Mouse (Mus musculus) embryonic facial prominence, embryonic 11.5 days (tissue): ENCODE measurements around the gene Eif4b. TPM values are rescaled to one million over a fixed set of nuclear protein-coding genes. Genes with fewer than 3 reads are reported as not detected.
"Not testable (repeated sequence)": the region's sequence is repeated elsewhere in the genome, so short reads cannot be mapped to it uniquely, and the experiment has no call there.

Experiments
- ATAC-seq: fragments of 200-750 bp; cut with Nextera tagmentation; replicated peaks from 2 replicates; pipeline ENCODE4 v1.8.0; 2017; ENCODE audit warnings: low read depth; ENCODE audit not compliant: insufficient number of reproducible peaks, low FRiP score, low TSS enrichment
- DNase-seq: peaks from one replicate; pipeline ENCODE4 v3.0.0-alpha.2; 2015; ENCODE audit warnings: low spot score
- H3K27ac ChIP-seq: fragments of 300-500 bp; sonication (generic); replicated peaks from 2 replicates; pipeline ENCODE4 v1.5.1; 2014; ENCODE audit warnings: mild to moderate bottlenecking, low read depth, low read length, control low read depth
- H3K27me3 ChIP-seq: fragments of 300-500 bp; sonication (generic); 2 replicates; pipeline ENCODE4 v1.6.1; 2014; ENCODE audit warnings: mild to moderate bottlenecking, low read length, moderate library complexity, mixed read lengths; ENCODE audit not compliant: control insufficient read depth, insufficient read depth
- H3K36me3 ChIP-seq: fragments of 300-500 bp; sonication (generic); replicated peaks from 2 replicates; pipeline ENCODE4 v1.6.1; 2014; ENCODE audit warnings: low read depth, mild to moderate bottlenecking, low read length, moderate library complexity, mixed read lengths; ENCODE audit not compliant: control insufficient read depth, insufficient read depth
- H3K4me1 ChIP-seq: fragments of 300-500 bp; sonication (generic); 2 replicates; pipeline ENCODE4 v1.6.1; 2014; ENCODE audit warnings: low read length, mixed read lengths; ENCODE audit not compliant: control insufficient read depth, insufficient read depth
- H3K4me2 ChIP-seq: fragments of 300-500 bp; sonication (generic); 2 replicates; pipeline ENCODE4 v1.6.1; 2014; ENCODE audit warnings: low read depth, mild to moderate bottlenecking, control low read depth, low read length, moderate library complexity
- H3K4me3 ChIP-seq: fragments of 300-500 bp; sonication (generic); 2 replicates; pipeline ENCODE4 v1.5.1; 2014; ENCODE audit warnings: low read depth, low read length, control low read depth
- H3K9ac ChIP-seq: fragments of 300-500 bp; sonication (generic); replicated peaks from 2 replicates; pipeline ENCODE4 v1.6.1; 2014; ENCODE audit warnings: mild to moderate bottlenecking, control low read depth, low read length
- H3K9me3 ChIP-seq: fragments of 300-500 bp; sonication (generic); replicated peaks from 2 replicates; pipeline ENCODE4 v1.6.1; 2016; ENCODE audit warnings: mild to moderate bottlenecking, low read length, inconsistent platforms, mixed read lengths; ENCODE audit not compliant: control insufficient read depth
- WGBS: fragments of 180-500 bp; shearing (Covaris S2); extraction: QIAGEN DNeasy Blood & Tissue Kit; methylation state at CpG from one replicate; pipeline ENCODE4 v1.1.7; 2014; 5-methylcytosine and 5-hydroxymethylcytosine counted together
- polyA plus RNA-seq: library from polyadenylated mRNA; unstranded; fragments of >200 nt; fragmentation: Nextera tagmentation; extraction: Ambion mirVana; gene quantifications from 2 replicates; pipeline ENCODE4 v1.2.1, GENCODE M21; 2014

Eif4b gene
- polyA plus RNA-seq, 1 experiment from 2014 or later: 130 TPM

DNA sequence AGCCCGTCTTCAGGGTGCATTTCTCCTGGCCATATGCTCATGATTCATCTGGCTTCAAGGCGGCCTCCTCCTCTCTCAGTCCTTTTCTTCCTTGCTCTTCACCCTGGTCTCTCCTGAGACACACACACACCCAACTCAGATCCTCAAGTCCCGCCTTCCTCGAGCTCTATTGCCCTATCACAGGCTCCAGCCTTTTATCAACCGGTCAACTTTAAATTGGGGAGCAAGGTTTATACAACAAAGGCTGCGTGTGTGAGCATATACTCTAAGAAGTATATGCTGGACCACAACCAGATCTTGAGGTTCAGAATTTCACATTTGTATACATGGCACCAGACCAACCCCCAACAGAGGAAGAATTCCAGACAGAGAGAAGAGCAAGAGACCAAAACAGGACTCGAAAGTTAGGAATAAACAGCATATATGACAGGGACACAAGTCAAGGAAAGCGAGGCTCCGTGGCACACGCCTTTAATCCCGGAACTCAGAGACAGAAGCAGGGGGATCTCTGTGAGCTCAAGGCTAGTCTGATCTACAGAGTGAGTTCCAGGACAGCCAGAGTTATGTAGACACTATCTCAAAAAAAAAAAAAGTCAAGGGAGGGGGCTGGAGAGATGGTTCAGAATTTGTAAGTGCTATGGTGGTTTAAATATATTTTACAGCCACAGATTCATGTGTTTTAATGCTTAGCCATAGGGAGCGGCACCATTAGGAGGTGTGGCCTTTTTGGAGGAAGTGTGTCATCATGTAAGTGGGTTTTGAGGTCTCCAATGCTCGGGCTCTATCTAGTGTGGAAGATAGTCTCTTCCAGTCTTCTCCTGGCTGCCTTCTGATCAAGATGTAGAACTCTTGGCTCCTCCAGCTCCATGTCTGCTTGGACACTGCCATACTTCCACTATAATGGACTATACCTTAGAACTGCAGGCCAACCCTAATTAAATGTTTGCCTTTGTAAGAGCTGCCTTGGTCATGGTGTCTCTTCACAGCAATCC, 2.8 kb upstream of the Eif4b start:
- ATAC-seq (no peak), DNase-seq (no peak)
- no peak overlapping the region for H3K9ac ChIP-seq
- no peak overlapping the region for H3K4me2 ChIP-seq
- H3K27ac ChIP-seq: no peak overlapping the region
- H3K4me1 ChIP-seq: peaks cover 2% of the 10 kb centered on the region; the same call in 1 of the 2 replicates
- H3K27me3 ChIP-seq: no peaks in the 10 kb centered on the region
- H3K36me3 ChIP-seq: no peaks in the 10 kb centered on the region
- WGBS: 76% methylated on average over 13 of the region's 13 CpGs
- H3K9me3 ChIP-seq: no peaks in the 10 kb centered on the region
- no peak overlapping the region for H3K4me3 ChIP-seq

GRCm38 (mm10) chr15:102072963-102073558, 512 bp upstream of the Eif4b start:
- Histone ChIP-seq H3K27ac (no peak overlapping the region), H3K9me3 (no peaks in the 10 kb centered on the region), H3K36me3 (no peaks in the 10 kb centered on the region), H3K9ac (0 out of 2 replicates have a peak overlapping the region, but pooled peaks have one; percentile 18), H3K4me1 (peaks cover 2% of the 10 kb centered on the region; the same call in 1 of the 2 replicates), H3K4me3 (peak overlapping the region; percentile 88), H3K27me3 (no peaks in the 10 kb centered on the region), H3K4me2 (peak overlapping the region; percentile 26; the same call in 1 of the 2 replicates)
- DNase-seq: no peak
- whole genome bisulfite sequencing: 17% methylated on average over 6 of the region's 6 CpGs
- ATAC-seq: peak; percentile 19

GRCm38 (mm10) chr15:102074070-102074731, 628 bp downstream of the Eif4b start:
- Histone ChIP-seq H3K27ac (peak overlapping the region; percentile 93), H3K9me3 (no peaks in the 10 kb centered on the region), H3K9ac (peak overlapping the region; percentile 96), H3K4me3 (peak overlapping the region; percentile 88), H3K36me3 (no peaks in the 10 kb centered on the region), H3K27me3 (no peaks in the 10 kb centered on the region), H3K4me2 (peak overlapping the region; percentile 69), H3K4me1 (peaks cover 2% of the 10 kb centered on the region; the same call in 1 of the 2 replicates)
- DNase-seq (peak; percentile 73), ATAC-seq (peak; percentile 57)
- WGBS: under 1% methylated on average over 54 of the region's 57 CpGs

- Histone ChIP-seq H3K27ac (no peak overlapping the region), H3K4me2 (peak overlapping the region; percentile 69), H3K27me3 (no peaks in the 10 kb centered on the region), H3K4me1 (peaks cover 2% of the 10 kb centered on the region; the same call in 1 of the 2 replicates), H3K36me3 (no peaks in the 10 kb centered on the region), H3K9me3 (no peaks in the 10 kb centered on the region), H3K9ac (peak overlapping the region; percentile 96), H3K4me3 (peak overlapping the region; percentile 88)
- DNase-seq: no peak
- no peak for ATAC-seq
- 9% methylated on average over 11 of the region's 11 CpGs for WGBS
These were observed 1.5 kb downstream of the Eif4b start for GRCm38 (mm10) chr15:102074876-102075585.

DNA sequence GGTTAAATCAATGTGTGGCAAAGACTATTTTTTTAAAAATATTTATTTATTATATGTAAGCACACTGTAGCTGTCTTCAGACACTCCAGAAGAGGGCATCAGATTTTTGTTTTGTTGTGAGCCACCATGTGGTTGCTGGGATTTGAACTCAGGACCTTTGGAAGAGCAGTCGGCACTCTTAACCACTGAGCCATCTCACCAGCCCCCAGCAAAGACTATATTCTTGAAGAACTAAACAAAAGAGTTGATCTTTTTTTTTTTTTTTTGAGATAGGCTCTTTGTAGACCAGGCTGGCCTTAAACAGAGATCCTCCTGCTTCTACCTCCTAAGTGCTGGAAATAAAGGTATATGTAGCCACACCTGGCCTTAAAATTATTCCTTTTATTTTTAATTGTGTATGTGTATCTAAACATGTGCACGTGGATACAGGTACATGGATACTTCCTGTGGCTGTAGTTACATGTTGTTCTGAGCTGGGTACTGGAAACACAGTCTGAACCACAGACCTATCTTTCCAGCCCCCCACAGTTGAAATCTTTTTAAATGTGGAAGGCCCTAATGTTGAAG, 3.6 kb downstream of the Eif4b start:
- no peak overlapping the region for H3K9ac ChIP-seq
- no peak overlapping the region for H3K27ac ChIP-seq
- WGBS: 85% methylated on average over 2 of the region's 2 CpGs
- H3K27me3 ChIP-seq: no peaks in the 10 kb centered on the region
- H3K36me3 ChIP-seq: no peaks in the 10 kb centered on the region
- H3K9me3 ChIP-seq: no peaks in the 10 kb centered on the region
- no peak overlapping the region for H3K4me2 ChIP-seq
- DNase-seq (no peak), ATAC-seq (no peak)
- peaks cover 2% of the 10 kb centered on the region; the same call in 1 of the 2 replicates for H3K4me1 ChIP-seq
- H3K4me3 ChIP-seq: no peak overlapping the region

- peaks cover 2% of the 10 kb centered on the region; the same call in 1 of the 2 replicates for H3K4me1 ChIP-seq
- 84% methylated on average over 4 of the region's 4 CpGs for WGBS
- no peaks in the 10 kb centered on the region for H3K27me3 ChIP-seq
- H3K4me3 ChIP-seq: no peak overlapping the region
- no peaks in the 10 kb centered on the region for H3K9me3 ChIP-seq
- ATAC-seq: no peak
- no peaks in the 10 kb centered on the region; the same call in 1 of the 2 replicates for H3K36me3 ChIP-seq
- no peak for DNase-seq
- no peak overlapping the region for H3K27ac ChIP-seq
- no peak overlapping the region for H3K9ac ChIP-seq
- H3K4me2 ChIP-seq: no peak overlapping the region
These were observed 5.6 kb downstream of the Eif4b start for GRCm38 (mm10) chr15:102079221-102079620.

DNA sequence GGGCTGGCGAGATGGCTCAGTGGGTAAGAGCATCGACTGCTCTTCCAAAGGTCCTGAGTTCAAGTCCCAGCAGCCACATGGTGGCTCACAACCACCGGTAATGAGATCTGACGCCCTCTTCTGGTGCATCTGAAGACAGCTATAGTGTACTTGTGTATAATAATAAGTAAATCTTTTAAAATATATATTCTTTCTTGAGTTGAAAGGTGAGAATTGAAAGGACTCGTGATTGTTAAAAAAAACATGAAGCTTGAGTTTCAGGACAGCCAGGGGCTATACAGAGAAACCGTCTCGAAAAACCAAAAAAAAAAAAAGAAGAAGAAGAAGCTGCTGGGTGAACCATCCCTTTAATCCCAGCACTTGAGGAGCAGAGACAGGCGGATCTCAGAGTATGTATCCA, 6.4 kb downstream of the Eif4b start:
- not testable (repeated sequence) for H3K36me3 ChIP-seq, ATAC-seq, DNase-seq, H3K9me3 ChIP-seq, H3K4me2 ChIP-seq, H3K9ac ChIP-seq, H3K27ac ChIP-seq, H3K27me3 ChIP-seq, H3K4me3 ChIP-seq, H3K4me1 ChIP-seq
- WGBS: 79% methylated on average over 8 of the region's 8 CpGs
